Mouse (Mus musculus) frontal cortex, postnatal 25 days (tissue): ENCODE measurements around the gene Insr.
"Not testable (repeated sequence)": the region's sequence is repeated elsewhere in the genome, so short reads cannot be mapped to it uniquely, and the experiment has no call there.

Experiments used
- DNase-seq, 2 experiments: peaks; one replicate each; pipeline ENCODE4 v3.0.0; 2022; ENCODE audit warnings: low spot score in 2 of 2

The Insr gene

DNA sequence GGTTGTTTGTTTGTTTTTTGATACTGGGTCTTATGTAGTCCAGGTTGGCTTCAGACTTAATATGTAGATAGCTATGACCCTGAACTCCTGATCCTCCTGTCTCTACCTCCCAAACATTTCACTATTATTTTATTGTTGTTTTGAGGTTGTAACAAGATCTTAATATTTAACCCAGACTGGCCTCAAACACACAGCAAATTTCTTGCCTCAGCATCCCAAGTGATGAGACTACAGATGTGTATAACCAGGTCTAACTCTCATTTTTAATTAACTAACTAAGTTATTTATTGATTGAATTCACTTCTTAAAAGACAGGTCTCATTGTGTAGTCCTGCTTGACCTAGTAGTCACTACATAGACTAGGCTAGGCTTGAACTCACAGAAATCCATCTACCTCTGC, 88.4 kb downstream of the Insr start:
- DNase-seq: no peak

DNA sequence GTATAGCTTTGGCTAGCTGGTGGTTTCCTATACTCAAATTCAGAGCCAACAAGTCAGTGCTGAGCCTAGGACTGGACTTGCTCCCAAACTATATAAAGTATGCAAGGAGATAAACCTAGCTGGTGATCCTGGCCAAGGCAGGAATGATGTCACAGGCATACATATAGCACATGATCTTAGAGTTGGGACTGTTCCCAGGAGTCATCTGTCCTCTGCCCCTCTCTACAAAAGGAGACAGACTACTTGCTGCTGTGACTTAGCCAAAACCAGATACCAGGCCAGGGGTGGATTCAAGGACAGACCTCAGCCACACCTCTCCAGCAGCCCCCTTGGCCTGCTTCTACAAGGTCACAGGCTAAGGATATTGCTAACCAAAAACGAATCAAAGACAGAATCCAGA, 92.0 kb downstream of the Insr start:
- DNase-seq: no peak

DNA sequence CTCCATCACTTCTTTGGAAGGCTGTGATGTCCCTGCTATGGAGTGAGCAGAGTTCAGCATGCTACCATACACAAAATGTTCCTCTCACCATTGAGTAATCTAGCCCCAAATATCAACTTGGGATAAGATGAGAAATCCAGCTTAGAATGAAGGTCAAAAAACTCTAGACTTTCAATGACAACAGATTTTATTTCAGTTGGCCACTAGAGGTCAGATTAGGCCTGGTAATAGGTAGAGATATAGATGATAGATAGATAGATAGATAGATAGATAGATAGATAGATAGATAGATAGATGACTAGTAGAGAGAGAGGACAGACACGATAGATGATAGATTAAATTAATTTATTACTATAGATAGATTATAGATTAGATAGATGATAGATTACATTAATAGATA, 99.5 kb downstream of the Insr start:
- DNase-seq: no peak

DNA sequence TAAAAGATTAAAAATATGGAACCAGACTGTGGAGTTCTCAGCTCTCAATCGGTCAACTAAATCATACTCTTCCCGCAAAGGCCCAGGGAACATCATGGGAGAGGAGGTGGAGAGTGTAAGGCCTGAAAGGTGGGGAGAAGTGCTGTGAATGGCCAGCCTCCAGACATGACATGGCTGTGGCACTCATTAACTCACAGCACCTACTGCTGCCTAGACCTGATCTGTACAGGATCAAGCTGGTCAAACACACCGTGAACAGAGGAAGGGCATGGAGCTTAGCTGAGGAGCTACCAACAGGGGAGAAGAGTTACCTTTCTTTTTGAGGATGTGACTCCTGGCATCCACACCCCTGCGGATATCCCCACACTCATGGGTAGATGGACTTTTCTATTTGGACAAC, 102.0 kb downstream of the Insr start:
- no peak for DNase-seq

DNA sequence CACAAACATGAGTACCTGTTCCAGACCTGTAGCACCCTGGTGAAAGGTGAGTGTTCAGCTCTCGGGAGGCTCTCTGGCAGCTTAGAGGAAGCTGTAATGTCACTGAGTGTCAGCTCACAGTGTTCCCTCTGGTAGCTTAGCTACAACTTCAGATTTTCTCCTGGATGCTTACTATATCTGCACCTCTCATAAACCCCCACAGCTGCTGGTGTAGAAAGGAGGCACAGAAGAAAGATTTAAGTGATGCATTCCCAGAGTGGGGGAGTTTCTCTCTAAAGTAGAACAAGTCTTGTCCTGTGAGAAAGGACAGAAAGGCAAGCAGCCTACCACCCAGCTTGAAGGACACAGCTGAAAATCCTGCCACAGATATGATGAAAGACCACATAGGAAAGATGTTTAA, 107.2 kb downstream of the Insr start:
- DNase-seq: no peak

DNA sequence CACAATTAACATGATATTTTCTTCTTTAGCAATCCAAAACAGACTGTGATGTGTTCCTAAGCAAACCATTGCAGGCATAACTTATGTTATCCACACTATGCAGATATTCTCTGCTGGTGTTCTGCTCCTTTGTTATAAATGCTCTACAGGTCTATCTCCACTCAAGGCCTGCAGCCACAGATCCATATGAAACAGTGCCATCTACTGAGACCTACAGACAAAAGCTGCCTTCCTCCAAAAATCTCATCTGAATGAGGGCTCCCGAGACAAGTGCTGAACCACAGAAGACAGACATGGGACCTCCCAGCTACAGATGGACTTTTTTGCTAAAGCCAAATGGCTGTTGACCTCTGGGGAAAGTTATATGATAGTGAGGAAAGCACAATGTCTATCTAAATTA, 132.9 kb downstream of the Insr start:
- no peak for DNase-seq

DNA sequence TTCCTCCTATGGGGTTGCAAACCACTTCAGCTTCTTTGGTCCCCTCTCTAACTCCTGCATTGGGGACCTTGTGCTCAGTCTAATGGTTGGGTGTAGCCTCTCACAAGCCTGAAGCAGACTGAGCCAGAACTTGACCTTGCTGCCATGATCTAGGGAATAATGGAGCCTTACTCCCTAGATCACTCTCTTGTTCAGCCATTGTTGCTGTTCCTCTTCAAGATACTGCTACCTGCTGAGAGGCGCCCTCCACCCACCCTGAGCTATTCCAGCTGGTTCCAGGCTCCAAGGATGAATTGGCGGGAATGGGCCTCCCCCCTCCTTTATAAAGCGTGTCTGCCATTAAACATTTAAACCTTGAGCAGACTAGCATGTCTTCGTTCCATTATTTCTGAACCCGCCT, 179.0 kb downstream of the Insr start:
- DNase-seq: not testable (repeated sequence)
